Mouse (Mus musculus): Measurements from ENCODE around the gene Prkca.

Gene Prkca

GRCm38 (mm10) chr11:108072606-108073243, 271.0 kb downstream of the Prkca start:
- intact Hi-C loops (cut with DNase I) = no loop called here

GRCm38 (mm10) chr11:108071230-108071629, 272.5 kb downstream of the Prkca start:
- intact Hi-C loops (cut with DNase I) = no loop called here

- intact Hi-C loops (cut with DNase I) = no loop called here
Measured at GRCm38 (mm10) chr11:108070038-108070437, 273.7 kb downstream of the Prkca start.

DNA sequence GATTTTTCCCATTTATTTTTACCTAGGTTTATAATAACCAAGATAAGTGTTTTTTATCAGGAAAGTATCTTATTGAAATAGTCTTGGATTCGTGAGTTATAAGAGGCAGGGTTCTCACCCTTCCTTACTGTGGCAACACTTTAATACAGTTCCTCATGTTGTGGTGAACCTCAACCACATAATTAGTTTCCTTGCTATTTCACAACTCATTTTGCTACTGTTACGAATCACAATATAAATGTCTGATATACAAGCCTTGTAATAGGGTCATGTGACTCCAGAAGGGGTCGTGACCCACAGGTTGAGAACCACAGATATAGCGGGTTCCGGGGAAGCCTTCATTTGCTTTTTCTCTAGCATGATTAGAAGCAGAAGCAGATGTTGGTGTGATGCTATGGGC, 275.3 kb downstream of the Prkca start:
- intact Hi-C loops (cut with DNase I) = no loop called here

DNA sequence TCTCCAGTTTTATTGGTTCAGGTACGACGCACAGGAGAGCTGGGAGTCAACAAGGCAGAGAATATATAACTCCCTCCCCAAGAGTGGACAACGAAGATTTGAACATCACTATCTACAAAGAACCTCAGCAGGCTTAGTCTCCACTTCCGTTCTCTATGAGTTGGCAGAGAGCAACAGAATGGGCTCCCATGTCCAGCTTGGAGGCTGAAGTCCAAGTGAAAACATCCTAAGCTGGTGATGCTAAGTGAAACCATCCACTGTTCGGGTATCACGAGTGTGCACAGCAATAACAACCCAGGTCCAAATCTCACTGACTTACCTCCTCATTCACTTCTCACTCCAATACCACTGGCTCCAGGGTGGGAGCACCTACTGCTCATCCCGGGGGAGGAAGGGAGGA, 276.6 kb downstream of the Prkca start:
- intact Hi-C loops (cut with DNase I) = no loop called here

DNA sequence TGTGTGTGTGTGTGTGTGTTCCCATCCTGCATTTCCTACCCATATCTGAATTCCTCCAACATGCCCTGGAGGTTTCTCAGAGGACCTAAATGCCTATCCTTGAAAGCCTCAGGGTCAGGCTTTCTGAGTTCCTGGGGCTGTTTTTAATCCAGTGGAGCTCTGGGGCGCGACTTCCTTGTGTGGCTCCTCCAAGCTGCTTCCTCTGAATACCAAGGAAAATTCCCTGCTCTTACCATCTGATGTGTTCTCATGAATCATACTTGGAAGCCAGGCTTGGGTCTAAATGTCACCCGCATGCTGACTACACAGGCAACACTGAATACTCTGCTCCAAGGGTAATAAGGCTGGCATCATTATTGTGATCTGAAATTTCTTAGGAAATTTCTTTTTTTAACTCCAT, 279.3 kb downstream of the Prkca start:
- intact Hi-C loops (cut with DNase I) = no loop called here

GRCm38 (mm10) chr11:108063096-108063495, 280.6 kb downstream of the Prkca start:
- intact Hi-C loops (cut with DNase I) = no loop called here

DNA sequence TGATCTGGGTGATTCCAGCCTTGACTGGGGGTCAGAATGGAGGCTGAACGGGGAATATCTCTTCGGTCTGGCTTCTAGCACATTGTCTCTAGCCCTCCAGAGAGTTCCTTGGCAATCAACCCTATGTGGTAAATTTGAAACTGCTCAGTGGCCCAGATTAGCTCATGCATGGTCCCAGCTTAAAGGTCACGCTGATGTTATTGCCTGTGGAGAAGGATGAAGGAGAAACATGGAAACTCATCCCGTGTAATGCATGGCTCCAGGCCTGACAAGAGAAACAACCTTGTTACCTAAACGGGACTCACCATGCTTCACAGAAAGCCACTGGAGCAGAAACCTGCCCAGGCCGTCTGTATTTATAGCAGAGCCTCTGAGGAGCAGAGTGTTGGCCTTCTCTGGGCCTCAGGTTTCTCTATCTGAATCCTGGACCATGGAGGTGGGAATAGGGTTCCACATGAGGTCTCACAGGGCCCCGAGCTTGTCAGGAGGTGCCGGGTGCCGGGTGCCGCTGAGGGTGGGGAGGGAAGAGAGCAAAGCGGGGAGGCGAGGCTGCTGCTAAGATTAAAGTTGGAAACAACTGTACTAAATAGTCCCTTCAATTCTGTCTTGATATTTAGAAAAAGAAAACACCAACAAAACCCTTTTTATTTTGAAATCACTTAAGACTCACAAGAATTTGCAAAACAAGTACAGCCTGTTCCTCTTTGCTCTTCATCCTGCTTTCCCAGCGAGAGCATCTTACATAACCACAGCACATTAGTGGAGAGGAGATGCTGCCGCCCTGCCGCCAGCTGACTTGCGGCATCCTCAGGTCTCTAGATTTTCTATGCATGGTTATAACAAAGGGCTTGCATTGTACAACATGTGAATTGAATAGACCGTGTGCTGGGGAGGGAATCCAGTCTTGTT, 281.9 kb downstream of the Prkca start:
- intact Hi-C loops (cut with DNase I) = no loop called here

GRCm38 (mm10) chr11:108057138-108057537, 286.6 kb downstream of the Prkca start:
- intact Hi-C loops (cut with DNase I) = no loop called here

- intact Hi-C loops (cut with DNase I) = no loop called here
Measured at GRCm38 (mm10) chr11:108054647-108055046, 289.1 kb downstream of the Prkca start.

GRCm38 (mm10) chr11:108053746-108054145, 290.0 kb downstream of the Prkca start:
- intact Hi-C loops (cut with DNase I) = no loop called here

- intact Hi-C loops (cut with DNase I) = no loop called here
Measured at GRCm38 (mm10) chr11:108041669-108042068, 302.1 kb downstream of the Prkca start.

GRCm38 (mm10) chr11:108040823-108041222, 302.9 kb downstream of the Prkca start:
- intact Hi-C loops (cut with DNase I) = no loop called here

- intact Hi-C loops (cut with DNase I) = no loop called here
Measured at GRCm38 (mm10) chr11:108039761-108040160, 304.0 kb downstream of the Prkca start.

DNA sequence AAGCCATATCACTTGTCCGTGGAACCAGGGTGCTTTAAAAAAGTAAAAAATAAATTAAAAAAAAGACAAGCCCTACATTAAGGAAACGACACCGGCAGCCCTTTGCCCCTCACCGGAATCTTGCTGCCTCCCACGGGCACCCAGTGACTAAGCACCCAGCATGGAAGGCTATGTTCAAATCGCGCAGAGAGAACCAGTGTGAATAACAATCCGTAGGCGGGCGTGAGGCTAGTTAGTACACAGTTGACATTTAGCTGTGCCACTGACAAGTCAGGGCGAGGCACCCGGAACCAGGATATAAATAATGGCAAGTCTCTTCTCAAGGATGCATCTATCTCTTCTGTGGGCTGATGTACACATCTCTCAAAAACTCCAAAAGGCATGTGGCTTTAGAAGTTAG, 304.7 kb downstream of the Prkca start:
- intact Hi-C loops (cut with DNase I) = no loop called here

- intact Hi-C loops (cut with DNase I) = no loop called here
Measured at GRCm38 (mm10) chr11:108036339-108036738, 307.4 kb downstream of the Prkca start.

DNA sequence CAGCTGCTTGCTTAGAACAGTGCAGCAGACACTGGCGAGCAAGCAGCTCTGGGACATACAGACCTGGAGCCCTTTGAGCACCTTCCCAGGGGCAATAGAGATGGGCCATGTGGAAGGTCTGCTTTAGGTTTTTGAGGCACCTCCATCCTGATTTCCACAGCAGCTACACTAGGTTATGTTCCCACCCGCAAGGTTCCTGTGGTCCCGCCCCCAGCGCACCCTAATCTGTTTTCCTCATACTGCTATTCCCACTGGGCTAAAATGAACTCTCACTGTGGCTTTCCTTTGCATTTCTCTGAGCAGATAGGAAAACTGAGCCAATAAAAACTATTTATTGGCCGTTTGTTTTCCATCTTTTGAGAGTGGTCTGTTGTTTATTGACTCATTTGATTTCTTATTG, 308.0 kb downstream of the Prkca start:
- intact Hi-C loops (cut with DNase I) = no loop called here

- intact Hi-C loops (cut with DNase I) = loop anchor here (5.0 kb wide), 1 partner anchor 93 kb away; no protein-coding TSS in a partner anchor
Measured at GRCm38 (mm10) chr11:108034376-108034775, 309.4 kb downstream of the Prkca start.

DNA sequence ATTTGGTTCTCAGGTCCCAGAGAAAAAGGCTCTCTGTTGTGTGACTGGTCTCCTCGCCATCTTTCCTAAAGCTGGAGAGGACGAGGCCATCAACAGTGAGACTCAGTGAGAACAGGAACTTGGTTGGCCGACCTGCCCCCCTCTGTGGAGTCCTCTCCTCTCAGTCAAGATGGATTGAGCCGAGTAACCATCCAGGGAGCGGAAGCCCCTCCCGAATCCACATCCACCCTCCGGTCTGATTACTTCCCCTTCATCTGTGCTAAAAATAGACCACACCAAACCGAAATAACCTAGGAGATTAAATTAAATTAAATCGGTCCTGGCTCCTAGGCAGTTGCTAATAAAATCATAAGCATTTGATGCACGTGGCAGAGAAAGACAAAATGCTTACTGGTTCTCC, 311.2 kb downstream of the Prkca start:
- intact Hi-C loops (cut with DNase I) = loop anchor here (5.0 kb wide), 1 partner anchor 95 kb away; no protein-coding TSS in a partner anchor

DNA sequence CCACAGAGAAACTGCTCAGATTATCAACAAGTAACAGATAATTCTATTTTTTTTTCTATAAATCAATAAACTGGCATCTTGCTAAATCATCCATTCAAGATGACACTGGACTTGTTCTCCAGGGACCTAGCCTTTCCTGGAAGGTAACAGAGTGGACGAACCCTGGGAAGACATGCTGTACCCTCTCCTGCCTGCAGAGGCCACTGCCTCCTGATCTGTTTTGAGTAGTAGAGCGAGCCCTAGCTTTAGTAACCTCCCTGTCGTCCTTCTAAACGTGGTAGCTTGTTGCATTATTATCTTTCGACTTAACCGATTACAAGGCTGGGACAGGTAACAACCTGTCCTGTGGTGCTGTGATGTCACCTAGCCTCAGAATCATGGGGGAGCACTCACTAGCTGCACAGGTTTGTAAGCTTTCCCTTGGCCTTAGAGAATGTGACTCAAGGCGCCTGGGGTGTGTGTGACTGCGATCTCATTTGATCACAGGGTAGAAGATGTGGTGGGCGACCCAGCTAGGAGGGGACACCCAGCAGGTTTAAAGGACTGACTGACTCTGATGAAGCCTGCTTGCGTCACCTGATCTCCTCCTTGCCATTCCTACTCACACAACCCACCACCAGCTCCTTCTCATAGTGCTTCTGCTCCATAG, 312.6 kb downstream of the Prkca start:
- intact Hi-C loops (cut with DNase I) = loop anchor here (2.0 to 5.0 kb wide), 2 partner anchors 96 to 348 kb away; no protein-coding TSS in a partner anchor

DNA sequence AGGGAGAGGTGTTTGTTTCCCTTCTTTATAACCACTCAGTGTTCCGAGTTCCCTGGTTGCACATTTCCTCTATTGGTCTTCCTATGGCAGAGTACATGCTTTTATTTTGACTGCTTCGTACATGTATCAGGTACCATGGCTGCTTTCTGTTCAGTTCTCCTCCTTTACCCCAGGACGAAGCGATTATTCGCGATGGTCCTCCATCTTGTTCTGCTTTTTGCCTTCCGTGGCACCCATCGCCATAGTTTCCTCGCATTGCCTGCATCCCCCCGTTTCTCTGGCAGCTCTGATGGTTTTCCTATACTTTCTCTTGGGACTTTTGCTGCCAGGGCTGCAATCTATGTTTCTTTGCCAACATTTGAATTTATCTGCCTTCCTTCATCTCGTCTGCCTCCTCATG, 314.4 kb downstream of the Prkca start:
- intact Hi-C loops (cut with DNase I) = no loop called here

DNA sequence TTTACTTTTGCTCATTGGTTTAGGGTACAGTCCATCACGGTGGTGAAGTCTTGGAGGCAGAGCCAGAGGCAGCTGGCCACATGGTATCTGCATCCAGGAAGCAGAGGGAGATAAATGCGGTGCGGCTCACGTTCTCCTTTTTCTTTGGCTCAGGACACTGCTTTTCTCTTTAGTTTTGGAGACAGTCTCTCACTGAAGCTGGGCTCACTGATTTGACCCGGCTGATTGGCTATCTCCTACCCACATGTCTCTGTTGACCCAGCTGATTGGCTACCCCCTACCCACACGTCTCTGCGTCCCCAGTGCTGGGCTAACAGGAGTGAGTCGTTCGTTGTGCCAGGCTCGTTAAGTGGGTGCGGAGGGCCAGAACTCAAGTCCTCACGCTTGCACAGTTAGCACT, 315.3 kb downstream of the Prkca start:
- intact Hi-C loops (cut with DNase I) = no loop called here

Data from adrenal gland (tissue).